Mouse (Mus musculus) neutrophil, adult 59 days (primary cell): ENCODE measurements around the gene Gabrb1. TPM values are rescaled to one million over a fixed set of nuclear protein-coding genes. Genes with fewer than 3 reads are reported as not detected.

Experiments used
- total RNA-seq, 2 experiments: library from RNA; stranded (reverse); gene quantifications; 1 replicate in 1 of 2; 2 replicates in 1 of 2; pipeline ENCODE4 v1.2.4; 2023

Gene Gabrb1
- not detected for total RNA-seq

GRCm38 (mm10) chr5:71657482-71658114 lies at the start of gene Gabrb1:
Gabrb1 (plus strand) TSS chr5:71658113.

GRCm38 (mm10) chr5:71658115-71658497 lies 193 bp downstream of the Gabrb1 start, which contains the start of gene Gabra4:
Gabra4 (minus strand) TSS chr5:71658308.

GRCm38 (mm10) chr5:72167594-72168284 lies 509.8 kb downstream of the Gabrb1 start, which contains the start of gene Commd8:
Commd8 (minus strand) TSS chr5:72168189.

Other genes with a start within 250 kb of the Gabrb1 start
- gene Cox7b2, start 109.9 kb upstream of the Gabrb1 start, total RNA-seq, result not detected
- not detected for gene Gabra4, start 195 bp downstream of the Gabrb1 start, total RNA-seq